8 mouse cellular contexts compared by ENCODE assay signal in genomic region chr5:36397384-36397759, GRCm38 (mm10). TPM values are rescaled to one million over a fixed set of nuclear protein-coding genes. Genes with fewer than 3 reads are reported as not detected.
DNase-seq lines count a peak whose midpoint lies in the region; ATAC-seq and TF ChIP-seq lines count a peak whose summit lies in the region.

No protein-coding gene starts in this region.

- ATAC-seq in kidney, embryonic 14.5 days (ENCODE audit: low FRiP score, low TSS enrichment): peak; percentile 8
- ATAC-seq in forebrain, embryonic 16.5 days: peak; percentile 41; the same call in 1 of the 2 replicates
- ATAC-seq in liver, embryonic 15.5 days (ENCODE audit: insufficient read depth): no peak; the same call in 1 of the 2 replicates
- ATAC-seq in stomach, postnatal 0 days (ENCODE audit: low FRiP score, low TSS enrichment): no peak

- peak overlapping the region; percentile 100 for H3K4me2 ChIP-seq in kidney, embryonic 14.5 days (replicated peaks; ENCODE audit: low read depth, low read length)
- peak overlapping the region; percentile 91 for H3K4me2 ChIP-seq in forebrain, embryonic 16.5 days (ENCODE audit: low read length)
- peak overlapping the region; percentile 70 for H3K4me2 ChIP-seq in liver, embryonic 15.5 days
- peak overlapping the region; percentile 100 for H3K4me2 ChIP-seq in stomach, postnatal 0 days (replicated peaks; ENCODE audit: low read depth)

- intact Hi-C loops in left cerebral cortex, postnatal 25 days (cut with DNase I): loop anchor here (5.0 kb wide), 3 partner anchors 105 to 250 kb away; no protein-coding TSS in a partner anchor

- no peak for TF ChIP-seq EP300 in stomach, postnatal 0 days (optimal IDR thresholded peaks at IDR 0.05)

- no peak; the same call in 1 of the 2 replicates for TF ChIP-seq CTCF in stomach, postnatal 0 days (IDR thresholded peaks at IDR 0.05; ENCODE audit: low read depth)

- under 1% methylated on average over 31 of the region's 36 CpGs for WGBS in kidney, embryonic 14.5 days
- 0% methylated on average over 35 of the region's 36 CpGs for WGBS in forebrain, embryonic 16.5 days
- 2% methylated on average over 36 of the region's 36 CpGs for WGBS in liver, embryonic 15.5 days (ENCODE audit: insufficient replicate concordance)
- WGBS in stomach, postnatal 0 days: under 1% methylated on average over 31 of the region's 36 CpGs

- H3K27me3 ChIP-seq in kidney, embryonic 14.5 days (ENCODE audit: control insufficient read depth, insufficient read depth, low read length): peaks cover 2% of the 10 kb centered on the region; the same call in 1 of the 2 replicates
- peaks cover 4% of the 10 kb centered on the region; the same call in 1 of the 2 replicates for H3K27me3 ChIP-seq in forebrain, embryonic 16.5 days (replicated peaks; ENCODE audit: control insufficient read depth, insufficient read depth, low read length)
- H3K27me3 ChIP-seq in liver, embryonic 15.5 days: peaks cover 48% of the 10 kb centered on the region
- no peaks in the 10 kb centered on the region for H3K27me3 ChIP-seq in stomach, postnatal 0 days (ENCODE audit: control insufficient read depth, insufficient read depth, low read length)

- H3K27ac ChIP-seq in kidney, embryonic 14.5 days (ENCODE audit: low read depth, low read length): no peak overlapping the region
- H3K27ac ChIP-seq in brown adipose tissue, adult 24 weeks (replicated peaks; ENCODE audit: low read depth, low read length): no peak overlapping the region
- H3K27ac ChIP-seq in forebrain, embryonic 16.5 days (ENCODE audit: low read length): no peak overlapping the region
- no peak overlapping the region for H3K27ac ChIP-seq in liver, embryonic 15.5 days (replicated peaks)
- no peak overlapping the region for H3K27ac ChIP-seq in stomach, postnatal 0 days (replicated peaks)

- DNase-seq in kidney, adult 8-10 months: no peak
- peak; percentile 33 for DNase-seq in stomach, postnatal 0 days (ENCODE audit: low spot score)
- DNase-seq in left cerebral cortex, adult 8-10 months (ENCODE audit: low spot score in 2 of 2): no peak
- no peak for DNase-seq in left cerebral cortex, postnatal 25 days (ENCODE audit: low spot score in 2 of 2)

- H3K4me3 ChIP-seq in kidney, embryonic 14.5 days (ENCODE audit: low read length): peak overlapping the region; percentile 75
- H3K4me3 ChIP-seq in brown adipose tissue, adult 24 weeks (ENCODE audit: insufficient read depth, low read depth, low read length): peak overlapping the region; percentile 73
- H3K4me3 ChIP-seq in forebrain, embryonic 16.5 days (replicated peaks; ENCODE audit: low read length): peak overlapping the region; percentile 76
- H3K4me3 ChIP-seq in liver, embryonic 15.5 days (replicated peaks): peak overlapping the region; percentile 49
- peak overlapping the region; percentile 68 for H3K4me3 ChIP-seq in stomach, postnatal 0 days (ENCODE audit: low read depth, low read length)

- no peaks in the 10 kb centered on the region for H3K9me3 ChIP-seq in kidney, embryonic 14.5 days (ENCODE audit: control insufficient read depth, low read length)
- no peaks in the 10 kb centered on the region for H3K9me3 ChIP-seq in forebrain, embryonic 16.5 days (ENCODE audit: control insufficient read depth, low read length)
- no peaks in the 10 kb centered on the region for H3K9me3 ChIP-seq in liver, embryonic 15.5 days (replicated peaks)
- H3K9me3 ChIP-seq in stomach, postnatal 0 days (ENCODE audit: control insufficient read depth, low read length): no peaks in the 10 kb centered on the region

- peak overlapping the region; percentile 79 for H3K9ac ChIP-seq in kidney, embryonic 14.5 days (ENCODE audit: low read depth, low read length)
- peak overlapping the region; percentile 90 for H3K9ac ChIP-seq in forebrain, embryonic 16.5 days (replicated peaks; ENCODE audit: low read depth, low read length)
- no peak overlapping the region for H3K9ac ChIP-seq in liver, embryonic 15.5 days
- H3K9ac ChIP-seq in stomach, postnatal 0 days (ENCODE audit: low read length): peak overlapping the region; percentile 70

- peaks cover 19% of the 10 kb centered on the region; the same call in 1 of the 2 replicates for H3K4me1 ChIP-seq in kidney, embryonic 14.5 days (ENCODE audit: control insufficient read depth, insufficient read depth, low read length)
- no peaks in the 10 kb centered on the region for H3K4me1 ChIP-seq in brown adipose tissue, adult 24 weeks (ENCODE audit: control insufficient read depth, insufficient read depth, insufficient read length, low read length)
- peaks cover 24% of the 10 kb centered on the region for H3K4me1 ChIP-seq in forebrain, embryonic 16.5 days (replicated peaks; ENCODE audit: control insufficient read depth, insufficient read depth, low read length)
- no peaks in the 10 kb centered on the region; the same call in 1 of the 2 replicates for H3K4me1 ChIP-seq in liver, embryonic 15.5 days (replicated peaks)
- peaks cover 2% of the 10 kb centered on the region; the same call in 1 of the 2 replicates for H3K4me1 ChIP-seq in stomach, postnatal 0 days (replicated peaks; ENCODE audit: control insufficient read depth, insufficient read depth)

- H3K36me3 ChIP-seq in kidney, embryonic 14.5 days (ENCODE audit: control insufficient read depth, insufficient read depth, low read length): no peaks in the 10 kb centered on the region
- H3K36me3 ChIP-seq in forebrain, embryonic 16.5 days (ENCODE audit: control insufficient read depth, insufficient read depth): no peaks in the 10 kb centered on the region
- H3K36me3 ChIP-seq in liver, embryonic 15.5 days (replicated peaks): no peaks in the 10 kb centered on the region
- H3K36me3 ChIP-seq in stomach, postnatal 0 days (ENCODE audit: control insufficient read depth, insufficient read depth, low read length): no peaks in the 10 kb centered on the region

RNA-seq across cellular contexts. Expression of gene Sorcs2, which starts 0.6 kb away (rescaled TPM):
- polyA plus RNA-seq in kidney, embryonic 14.5 days (2014; fragmentation: Nextera tagmentation; extraction: Ambion mirVana): 7.1 and 10.3 TPM in 2 replicates
- 24.9 and 28.5 TPM in 2 replicates for polyA plus RNA-seq in brown adipose tissue, adult 24 weeks (2012; ENCODE audit: insufficient read depth, insufficient read length, missing spikeins)
- polyA plus RNA-seq in forebrain, embryonic 16.5 days (2015; fragmentation: Nextera tagmentation; extraction: Ambion mirVana): 5.5 and 7.0 TPM in 2 replicates
- polyA plus RNA-seq in liver, embryonic 15.5 days (2015; fragmentation: Nextera tagmentation; extraction: Ambion mirVana): 0.55 and 1.1 TPM in 2 replicates
- polyA plus RNA-seq in stomach, postnatal 0 days (2015; fragmentation: Nextera tagmentation; extraction: Ambion mirVana): 3.1 and 4.2 TPM in 2 replicates
- total RNA-seq in left cerebral cortex, adult 8-10 months (2022): 10 to 100 TPM; 37.3 to 41.7 (median 41.3) TPM
- total RNA-seq in left cerebral cortex, postnatal 25 days (2021): 10 to 100 TPM; 39.2 to 43.8 TPM

Comparison
In these comparisons a context has a peak if more than half of its experiments do, and no peak if none do; other contexts are left out.
1. ATAC-seq: peak in kidney, embryonic 14.5 days (single experiment) and forebrain, embryonic 16.5 days (single experiment); none in liver, embryonic 15.5 days (single experiment) and stomach, postnatal 0 days (single experiment).
2. Peak in every context shown above with its lines, with median percentiles within 50 percentile points of each other: H3K4me2 ChIP-seq and H3K4me3 ChIP-seq.